Mouse (Mus musculus) T-helper 1 cell (primary cell): Measurements from ENCODE around the gene Ccdc13.

Source experiments
- in situ Hi-C: fragments of 300-600 bp; cut with MboI, MseI; formaldehyde crosslinking; loops from one replicate; pipeline ENCODE4 v1.15.1; 2025; ENCODE audit warnings: high pct_unique_total_duplicates

Gene Ccdc13

GRCm38 (mm10) chr9:121761091-121761665 lies 78.1 kb downstream of the Ccdc13 start:
- in situ Hi-C loops, result no loop called here

DNA sequence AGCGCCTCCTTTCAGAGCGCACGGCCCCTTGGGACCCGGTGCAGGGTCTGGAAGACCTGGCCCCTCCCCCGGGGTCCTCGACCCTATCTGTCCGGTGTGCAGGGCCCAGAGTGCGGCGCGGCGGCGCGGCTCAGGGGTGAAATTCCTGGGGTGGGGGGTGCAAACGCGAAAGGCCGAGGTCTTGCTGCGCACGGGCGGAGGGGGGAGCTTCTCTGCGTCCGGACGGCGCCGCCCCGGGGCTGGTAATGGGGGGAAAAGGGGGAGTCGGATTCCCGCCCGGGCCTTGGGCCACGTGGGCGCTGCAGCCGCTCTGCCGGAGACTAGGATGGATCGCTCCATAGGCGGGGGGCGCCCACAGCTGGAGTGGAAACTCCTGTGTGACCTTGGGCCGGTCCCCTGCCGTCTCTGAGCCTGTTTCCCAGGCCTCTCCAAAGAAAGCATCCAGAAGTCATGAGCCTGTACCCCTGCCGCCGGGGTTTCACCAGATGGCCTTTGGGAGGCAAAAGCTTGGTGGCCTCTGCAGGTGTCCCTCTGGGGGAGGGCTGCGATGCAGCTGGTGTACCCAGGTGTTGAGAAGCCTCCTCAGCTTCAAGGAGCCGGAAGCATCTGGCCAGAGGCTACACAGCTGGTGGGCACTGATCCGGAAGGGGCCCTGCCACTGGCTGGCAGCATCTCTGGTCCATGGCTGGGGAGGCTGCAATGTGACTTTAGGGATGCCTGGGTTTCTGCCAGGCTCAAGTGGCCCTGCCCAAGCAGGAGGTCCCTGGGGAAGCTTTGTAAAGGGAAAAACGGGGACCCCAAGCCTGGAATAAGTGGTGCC lies 78.8 kb downstream of the Ccdc13 start:
- in situ Hi-C loops, result no loop called here

GRCm38 (mm10) chr9:121759091-121760081 lies 79.9 kb downstream of the Ccdc13 start, which contains the start of gene Zfp651:
TSS of gene Zfp651 (plus strand) at chr9:121759330.
- in situ Hi-C loops, result no loop called here

DNA sequence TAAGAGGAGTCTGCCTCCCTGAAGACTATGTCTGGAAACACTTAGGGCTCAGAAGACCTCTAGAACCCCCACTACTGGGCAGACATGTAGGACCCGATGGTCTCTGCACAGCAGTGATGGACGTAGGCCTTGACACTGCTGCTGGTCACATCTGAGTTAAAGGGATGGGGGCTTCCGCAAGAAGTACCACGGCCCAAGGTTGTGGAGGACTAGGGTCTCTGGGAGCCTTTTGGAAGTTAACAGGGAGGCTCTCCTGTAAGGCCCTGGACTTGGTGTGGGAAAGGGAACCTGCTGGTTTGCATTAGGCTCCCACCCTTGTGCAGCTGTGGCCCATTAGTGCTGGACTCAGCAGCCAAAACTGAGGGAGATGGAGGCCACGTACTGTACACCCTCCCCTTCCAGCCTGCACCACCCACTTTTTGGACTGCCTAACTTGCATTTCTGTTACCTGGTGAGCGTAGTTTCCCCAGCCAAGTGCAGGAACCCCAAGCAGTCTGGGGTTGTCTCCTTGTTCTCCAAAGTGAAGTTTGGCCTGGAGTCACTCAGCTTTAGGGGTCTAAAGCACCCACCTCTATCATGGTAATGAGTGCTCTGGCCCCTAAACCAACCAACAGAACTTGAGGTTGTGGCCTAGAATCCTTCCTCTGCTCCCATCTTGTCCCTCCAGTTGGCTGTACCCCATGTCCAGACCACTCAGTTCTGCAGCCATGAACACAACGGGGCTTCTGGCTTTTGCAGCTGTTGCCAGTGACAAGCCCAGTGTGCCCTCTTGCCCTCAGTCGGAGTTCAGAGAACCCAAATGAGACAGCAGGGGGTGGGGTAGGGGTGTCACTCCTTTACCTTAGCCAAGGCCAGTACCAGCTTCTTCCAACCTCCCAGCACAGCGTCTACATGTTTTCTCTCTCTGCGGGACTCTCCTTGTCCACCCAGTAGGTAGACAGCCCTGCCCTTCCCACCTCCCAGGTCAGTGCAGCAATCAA lies 81.1 kb downstream of the Ccdc13 start:
- in situ Hi-C loops, result no loop called here

- in situ Hi-C loops, result no loop called here
Observed at GRCm38 (mm10) chr9:121757432-121757831, 81.8 kb downstream of the Ccdc13 start.

DNA sequence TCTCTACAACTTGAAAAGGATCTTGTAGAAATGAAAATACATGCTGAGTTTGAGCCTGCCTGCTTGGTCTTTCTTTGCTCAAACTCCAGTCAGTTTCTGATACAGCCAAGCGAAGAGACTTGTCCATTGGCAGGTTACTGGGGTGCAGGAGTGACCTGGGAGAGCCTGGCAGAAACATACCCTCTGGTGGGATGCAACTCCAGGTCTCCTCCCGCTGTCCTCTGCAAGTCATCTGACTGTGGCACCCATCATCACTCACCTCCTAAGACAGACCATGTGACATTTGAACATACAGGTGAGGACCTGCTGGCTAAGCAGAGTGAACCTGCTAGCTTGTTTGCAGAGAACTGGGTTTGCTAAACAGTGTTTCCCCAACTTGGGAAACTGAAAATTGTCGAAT lies 82.5 kb downstream of the Ccdc13 start:
- in situ Hi-C loops, result no loop called here

DNA sequence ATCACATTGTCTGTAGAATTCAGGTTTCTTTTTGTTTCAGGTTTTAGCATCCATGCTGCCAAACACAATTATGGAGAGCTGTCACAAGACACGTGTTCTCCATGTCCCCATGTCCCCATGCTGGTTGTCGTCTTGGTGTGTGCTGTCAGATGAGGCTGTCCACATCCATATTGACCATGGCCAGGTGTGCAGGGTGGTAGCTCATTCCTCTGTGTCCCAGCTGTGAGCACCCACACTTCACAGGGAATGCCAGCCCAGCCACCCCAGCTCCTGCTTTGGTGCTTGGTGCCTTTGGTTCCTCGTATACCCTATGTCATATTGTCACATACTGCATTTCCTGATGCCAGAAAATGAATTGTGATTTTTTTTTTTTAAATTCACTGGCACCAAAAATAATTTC lies 84.6 kb downstream of the Ccdc13 start:
- in situ Hi-C loops, result no loop called here

GRCm38 (mm10) chr9:121752774-121753173 lies 86.5 kb downstream of the Ccdc13 start:
- in situ Hi-C loops, result no loop called here
